Comparison of ENCODE assay signal across 25 mouse cellular contexts in the genomic region with DNA sequence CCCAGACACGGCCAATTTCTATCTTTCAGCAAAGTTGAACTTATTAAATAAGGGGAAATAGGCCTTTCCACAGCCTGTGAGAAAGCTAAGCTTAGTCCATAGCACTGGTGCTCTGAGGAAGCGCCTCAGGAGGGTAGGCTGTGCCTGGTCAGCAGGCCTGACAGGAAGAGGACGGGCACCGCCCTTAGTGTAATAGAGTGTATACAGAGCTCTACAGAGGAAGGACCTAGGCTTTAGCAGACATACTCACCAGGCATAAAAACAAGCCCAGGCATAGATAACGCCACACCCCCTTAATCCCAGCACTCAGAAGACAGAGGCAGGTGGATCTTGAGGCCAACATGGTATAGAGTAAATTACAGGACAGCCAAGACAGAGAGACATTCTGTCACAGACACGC. TPM values are rescaled to one million over a fixed set of nuclear protein-coding genes. Genes with fewer than 3 reads are reported as not detected.
A peak's percentile ranks its signal among the peaks of the same experiment; 100 is the strongest.
DNase-seq lines count a peak whose midpoint lies in the region; ATAC-seq and TF ChIP-seq lines count a peak whose summit lies in the region.
"Had no signal": no experiment of that assay in that cellular context is flagged by ENCODE, and none has a peak within 500 bp of the region (broad histone marks: within the 10 kb centered on the region; RNA-seq: fewer than 3 reads in every experiment).

No protein-coding gene starts in this region.

- ATAC-seq in liver, postnatal 0 days, result no peak
- peak; percentile 68 for ATAC-seq in liver, embryonic 14.5 days (ENCODE audit: insufficient read depth)
- peak; percentile 59; the same call in 1 of the 2 replicates for ATAC-seq in stomach, embryonic 15.5 days (ENCODE audit: insufficient read depth, low FRiP score, low read depth)
- ATAC-seq: activated CD4-positive, CD25-positive, alpha-beta regulatory T cell, adult 4 months; CD4-positive, CD25-positive, alpha-beta regulatory T cell, adult 4 months; forebrain, embryonic 15.5 days; intestine, postnatal 0 days had no signal

- no peaks in the 10 kb centered on the region for H3K9me3 ChIP-seq in liver, postnatal 0 days (ENCODE audit: low read length)
- no peaks in the 10 kb centered on the region for H3K9me3 ChIP-seq in liver, embryonic 14.5 days (ENCODE audit: control insufficient read depth, low read length)
- no peaks in the 10 kb centered on the region for H3K9me3 ChIP-seq in stomach, embryonic 15.5 days
- H3K9me3 ChIP-seq: embryonic facial prominence, embryonic 12.5 days; forebrain, embryonic 15.5 days; limb, embryonic 13.5 days had no signal

- DNase-seq in liver, result peak; percentile 44
- no peak for DNase-seq in liver, postnatal 0 days
- DNase-seq in liver, embryonic 14.5 days (ENCODE audit: low read depth in 3 of 3, low spot score in 3 of 3), result no peak
- no peak for DNase-seq in cerebellum, adult 11-12 months
- no peak for DNase-seq in thymus, postnatal 25 days
- DNase-seq: adrenal gland, adult 8-10 months; cerebellum, adult 9-11 months; embryo, embryonic 11 days; gastrocnemius, postnatal 14 days; kidney, adult 9 months; kidney, postnatal 10 days; lung, embryonic 14.5 days; midbrain, embryonic 14.5 days; thymus, postnatal 14 days had no signal

- TF ChIP-seq POLR2A in bone marrow macrophage, adult 2 months (IDR thresholded peaks at IDR 0.05; ENCODE audit: borderline replicate concordance, low read depth, low read length), result no peak

- TF ChIP-seq EP300 in liver, postnatal 0 days (IDR thresholded peaks at IDR 0.05; ENCODE audit: low read depth), result no peak
- no peak for TF ChIP-seq EP300 in liver, embryonic 14.5 days (IDR thresholded peaks at IDR 0.05; ENCODE audit: low read depth)

- H3K4me1 ChIP-seq in liver, postnatal 0 days (ENCODE audit: insufficient read depth), result peaks cover 16% of the 10 kb centered on the region
- peaks cover 20% of the 10 kb centered on the region for H3K4me1 ChIP-seq in bone marrow macrophage, adult 2 months (ENCODE audit: control insufficient read depth, insufficient read depth, low read length)
- H3K4me1 ChIP-seq in liver, embryonic 14.5 days (replicated peaks; ENCODE audit: control insufficient read depth in 2 of 2, insufficient read depth in 2 of 2, low read length in 1 of 2), result peaks cover 21 to 28% of the 10 kb centered on the region in 2 experiments
- H3K4me1 ChIP-seq in stomach, embryonic 15.5 days, result no peaks in the 10 kb centered on the region
- H3K4me1 ChIP-seq: embryonic facial prominence, embryonic 12.5 days; forebrain, embryonic 15.5 days had no signal

- no peak overlapping the region for H3K4me2 ChIP-seq in liver, postnatal 0 days (ENCODE audit: low read depth, low read length)
- H3K4me2 ChIP-seq in liver, embryonic 14.5 days (ENCODE audit: low read depth), result peak overlapping the region; percentile 18
- H3K4me2 ChIP-seq in stomach, embryonic 15.5 days, result no peak overlapping the region
- H3K4me2 ChIP-seq: embryonic facial prominence, embryonic 12.5 days; forebrain, embryonic 15.5 days; heart, embryonic 11.5 days; hindbrain, embryonic 14.5 days; limb, embryonic 13.5 days; lung, embryonic 14.5 days had no signal

- H3K27ac ChIP-seq in liver, postnatal 0 days (ENCODE audit: low read depth), result no peak overlapping the region
- peak overlapping the region; percentile 79 for H3K27ac ChIP-seq in bone marrow macrophage, adult 2 months (ENCODE audit: insufficient read depth, low read depth, low read length)
- peak overlapping the region; percentile 27; the same call in 1 of the 2 replicates for H3K27ac ChIP-seq in liver, embryonic 14.5 days
- H3K27ac ChIP-seq in stomach, embryonic 15.5 days, result no peak overlapping the region
- H3K27ac ChIP-seq: embryonic facial prominence, embryonic 12.5 days; forebrain, embryonic 15.5 days; hindbrain, embryonic 14.5 days; left cerebral cortex, adult 2 months; limb, embryonic 13.5 days had no signal

- 76% methylated on average over 6 of the region's 6 CpGs for WGBS in liver, postnatal 0 days (ENCODE audit: insufficient replicate concordance)
- WGBS in liver, embryonic 14.5 days (ENCODE audit: insufficient replicate concordance), result 71% methylated on average over 6 of the region's 6 CpGs
- 72% methylated on average over 6 of the region's 6 CpGs for WGBS in stomach, embryonic 15.5 days

- H3K9ac ChIP-seq in liver, postnatal 0 days (replicated peaks), result no peak overlapping the region
- H3K9ac ChIP-seq in liver, embryonic 14.5 days (replicated peaks), result no peak overlapping the region
- no peak overlapping the region for H3K9ac ChIP-seq in stomach, embryonic 15.5 days
- H3K9ac ChIP-seq: embryonic facial prominence, embryonic 12.5 days; forebrain, embryonic 15.5 days; hindbrain, embryonic 14.5 days; limb, embryonic 13.5 days; lung, embryonic 14.5 days had no signal

- peaks cover 77% of the 10 kb centered on the region for H3K36me3 ChIP-seq in liver, postnatal 0 days (replicated peaks; ENCODE audit: insufficient read depth, low read length)
- peaks cover 80% of the 10 kb centered on the region for H3K36me3 ChIP-seq in liver, embryonic 14.5 days (replicated peaks; ENCODE audit: control insufficient read depth, insufficient read depth, low read depth)
- H3K36me3 ChIP-seq in stomach, embryonic 15.5 days, result peaks cover 42% of the 10 kb centered on the region

- no peak overlapping the region for H3K4me3 ChIP-seq in liver, postnatal 0 days (ENCODE audit: low read depth, low read length)
- H3K4me3 ChIP-seq in bone marrow macrophage, adult 2 months (ENCODE audit: insufficient read depth, low read length), result no peak overlapping the region
- no peak overlapping the region for H3K4me3 ChIP-seq in liver, embryonic 14.5 days (ENCODE audit: insufficient read depth in 1 of 2, low read depth in 2 of 2, low read length in 2 of 2)
- H3K4me3 ChIP-seq in stomach, embryonic 15.5 days (replicated peaks), result no peak overlapping the region
- H3K4me3 ChIP-seq: embryonic facial prominence, embryonic 12.5 days; forebrain, embryonic 15.5 days; left cerebral cortex, adult 2 months; limb, embryonic 13.5 days had no signal

- H3K27me3 ChIP-seq in liver, postnatal 0 days (ENCODE audit: insufficient read depth, low read length), result no peaks in the 10 kb centered on the region
- H3K27me3 ChIP-seq in liver, embryonic 14.5 days (ENCODE audit: control insufficient read depth, insufficient read depth, low read length), result no peaks in the 10 kb centered on the region
- H3K27me3 ChIP-seq in stomach, embryonic 15.5 days (replicated peaks), result no peaks in the 10 kb centered on the region
- H3K27me3 ChIP-seq: embryonic facial prominence, embryonic 12.5 days; forebrain, embryonic 15.5 days; limb, embryonic 13.5 days had no signal

- no peak for TF ChIP-seq CTCF in liver, postnatal 0 days (IDR thresholded peaks at IDR 0.05; ENCODE audit: low read depth)
- no peak for TF ChIP-seq CTCF in bone marrow macrophage, adult 2 months (IDR thresholded peaks at IDR 0.05; ENCODE audit: low read depth, low read length)
- TF ChIP-seq CTCF in liver, embryonic 14.5 days (IDR thresholded peaks at IDR 0.05; ENCODE audit: low read depth), result no peak

RNA-seq across cellular contexts. Expression of a gene that starts 12.3 kb away (rescaled TPM):
- 75.4 and 78.4 TPM in 2 replicates for polyA plus RNA-seq in liver, postnatal 0 days (2015; fragmentation: Nextera tagmentation; extraction: Ambion mirVana)
- 94.9 and 105 TPM in 2 replicates for polyA plus RNA-seq in bone marrow macrophage, adult 2 months (2012; ENCODE audit: insufficient read depth, insufficient read length, missing spikeins)
- 84.1 and 97.0 TPM in 2 replicates for polyA plus RNA-seq in liver, embryonic 14.5 days (2012; rRNA removed)
- polyA plus RNA-seq in liver, embryonic 14.5 days (2014; fragmentation: Nextera tagmentation; extraction: Ambion mirVana), result 60.2 and 68.3 TPM in 2 replicates
- 138 and 139 TPM in 2 replicates for polyA plus RNA-seq in stomach, embryonic 15.5 days (2015; fragmentation: Nextera tagmentation; extraction: Ambion mirVana)

RNA-seq across cellular contexts. Expression of a gene that starts 19.1 kb away (rescaled TPM):
- 19.5 and 19.6 TPM in 2 replicates for polyA plus RNA-seq in liver, postnatal 0 days (2015; fragmentation: Nextera tagmentation; extraction: Ambion mirVana)
- polyA plus RNA-seq in bone marrow macrophage, adult 2 months (2012; ENCODE audit: insufficient read depth, insufficient read length, missing spikeins), result 21.4 and 25.6 TPM in 2 replicates
- polyA plus RNA-seq in liver, embryonic 14.5 days (2012; rRNA removed), result 8.2 and 10.3 TPM in 2 replicates
- 28.4 and 28.7 TPM in 2 replicates for polyA plus RNA-seq in liver, embryonic 14.5 days (2014; fragmentation: Nextera tagmentation; extraction: Ambion mirVana)
- 46.5 and 47.9 TPM in 2 replicates for polyA plus RNA-seq in stomach, embryonic 15.5 days (2015; fragmentation: Nextera tagmentation; extraction: Ambion mirVana)

RNA-seq across cellular contexts. Expression of a gene that starts 24.7 kb away (rescaled TPM):
- polyA plus RNA-seq in liver, postnatal 0 days (2015; fragmentation: Nextera tagmentation; extraction: Ambion mirVana), result 58.7 and 61.8 TPM in 2 replicates
- 38.3 and 54.2 TPM in 2 replicates for polyA plus RNA-seq in bone marrow macrophage, adult 2 months (2012; ENCODE audit: insufficient read depth, insufficient read length, missing spikeins)
- 45.0 and 55.2 TPM in 2 replicates for polyA plus RNA-seq in liver, embryonic 14.5 days (2012; rRNA removed)
- 95.5 and 106 TPM in 2 replicates for polyA plus RNA-seq in liver, embryonic 14.5 days (2014; fragmentation: Nextera tagmentation; extraction: Ambion mirVana)
- polyA plus RNA-seq in stomach, embryonic 15.5 days (2015; fragmentation: Nextera tagmentation; extraction: Ambion mirVana), result 106 and 116 TPM in 2 replicates

RNA-seq across cellular contexts. Expression of a gene that starts 40.4 kb away (rescaled TPM):
- 388 and 399 TPM in 2 replicates for polyA plus RNA-seq in liver, postnatal 0 days (2015; fragmentation: Nextera tagmentation; extraction: Ambion mirVana)
- polyA plus RNA-seq in bone marrow macrophage, adult 2 months (2012; ENCODE audit: insufficient read depth, insufficient read length, missing spikeins), result 238 and 243 TPM in 2 replicates
- 63.0 and 152 TPM in 2 replicates for polyA plus RNA-seq in liver, embryonic 14.5 days (2012; rRNA removed)
- polyA plus RNA-seq in liver, embryonic 14.5 days (2014; fragmentation: Nextera tagmentation; extraction: Ambion mirVana), result 636 and 642 TPM in 2 replicates
- polyA plus RNA-seq in stomach, embryonic 15.5 days (2015; fragmentation: Nextera tagmentation; extraction: Ambion mirVana), result 1,324 and 1,567 TPM in 2 replicates

Comparison
In these comparisons a context has a peak if more than half of its experiments do, and no peak if none do; other contexts are left out.
1. H3K27ac ChIP-seq: peak in bone marrow macrophage, adult 2 months (single experiment) and liver, embryonic 14.5 days (single experiment); none in liver, postnatal 0 days (single experiment) and stomach, embryonic 15.5 days (single experiment).